Mouse (Mus musculus): Measurements from ENCODE around the gene Fcer1g.

Gene Fcer1g

GRCm38 (mm10) chr1:171187851-171188700, 46.1 kb downstream of the Fcer1g start:
- no peak for DNase-seq (ENCODE audit: extremely low read depth, low read depth)

GRCm38 (mm10) chr1:171185655-171186054, 48.5 kb downstream of the Fcer1g start:
- DNase-seq (ENCODE audit: extremely low read depth, low read depth) = no peak

DNA sequence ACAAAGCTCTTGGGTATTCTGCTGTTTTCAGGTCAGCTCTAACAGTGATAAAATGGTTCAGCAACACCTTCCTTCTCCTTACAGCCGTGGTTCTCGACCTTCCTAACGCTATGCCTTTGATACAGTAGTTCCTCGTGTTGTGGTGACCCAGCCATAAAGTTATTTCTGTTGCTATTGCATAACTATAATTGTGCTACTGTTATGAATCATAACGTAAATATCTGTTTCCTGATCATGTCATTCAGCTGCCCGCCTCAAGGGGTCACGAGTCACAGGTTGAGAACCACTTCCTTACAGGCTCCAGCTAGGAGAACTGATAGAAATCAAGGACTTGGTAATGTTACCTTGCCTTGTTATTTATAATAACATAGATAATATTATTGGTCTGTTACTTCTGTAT, 49.9 kb downstream of the Fcer1g start:
- DNase-seq (ENCODE audit: extremely low read depth, low read depth) = no peak

GRCm38 (mm10) chr1:171183620-171184019, 50.5 kb downstream of the Fcer1g start:
- no peak for DNase-seq (ENCODE audit: extremely low read depth, low read depth)

- no peak for DNase-seq (ENCODE audit: extremely low read depth, low read depth)
These were observed 51.1 kb downstream of the Fcer1g start for GRCm38 (mm10) chr1:171183025-171183424.
